Mouse (Mus musculus): ENCODE measurements around the gene Smim13.

DNA sequence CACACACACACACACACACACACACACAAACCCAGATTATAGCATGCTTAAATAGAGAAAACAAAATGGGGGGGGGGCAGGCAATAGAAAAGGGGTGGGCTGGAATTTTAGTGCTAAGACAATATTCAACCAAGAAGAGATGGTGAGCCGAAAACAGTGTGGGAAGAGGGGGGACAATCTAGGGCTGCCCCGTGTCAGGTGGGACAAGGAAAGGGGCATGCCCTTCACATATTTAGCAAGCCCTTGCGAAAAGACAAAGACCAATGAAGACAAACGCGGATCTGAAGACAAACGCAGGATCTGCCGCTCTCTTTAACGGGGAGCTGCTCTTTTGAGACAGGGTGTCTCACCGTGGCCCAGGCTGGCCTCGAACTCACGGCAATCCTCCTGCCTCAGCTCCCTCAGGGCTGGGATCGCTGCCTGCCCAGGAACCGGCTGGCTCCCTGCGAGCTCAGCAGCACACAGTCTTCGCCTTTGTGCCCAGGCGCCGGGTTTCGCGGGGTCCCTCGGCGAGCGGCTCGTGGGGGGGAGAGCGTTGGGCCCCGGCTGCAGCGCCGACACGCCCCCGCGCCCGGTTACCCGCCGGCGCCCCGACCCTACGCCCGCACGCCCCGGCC lies 29.8 kb upstream of the Smim13 start:
- no peak for TF ChIP-seq CTCF (conservative IDR thresholded peaks at IDR 0.05; ENCODE audit: insufficient read depth, insufficient read length, low read depth, low read length)
- TF ChIP-seq POLR2A (IDR thresholded peaks at IDR 0.05; ENCODE audit: low read depth, low read length), result no peak

Measured in kidney, adult 2 months (tissue).